Mouse (Mus musculus) lung, adult 2 months (tissue): ENCODE results near the gene Ccdc27.

Experiments
- CTCF ChIP-seq: fragments of 200-500 bp; IDR thresholded peaks from 2 replicates; pipeline ENCODE4 v1.5.1; 2011; ENCODE audit warnings: mild to moderate bottlenecking, low read length, control low read depth; ENCODE audit not compliant: insufficient read depth
- POLR2A ChIP-seq: fragments of 200-500 bp; IDR thresholded peaks from 2 replicates; pipeline ENCODE4 v1.6.1; 2011; ENCODE audit warnings: low read depth, mild to moderate bottlenecking, control low read depth, low read length, borderline replicate concordance; ENCODE audit errors: extremely low read depth

DNA sequence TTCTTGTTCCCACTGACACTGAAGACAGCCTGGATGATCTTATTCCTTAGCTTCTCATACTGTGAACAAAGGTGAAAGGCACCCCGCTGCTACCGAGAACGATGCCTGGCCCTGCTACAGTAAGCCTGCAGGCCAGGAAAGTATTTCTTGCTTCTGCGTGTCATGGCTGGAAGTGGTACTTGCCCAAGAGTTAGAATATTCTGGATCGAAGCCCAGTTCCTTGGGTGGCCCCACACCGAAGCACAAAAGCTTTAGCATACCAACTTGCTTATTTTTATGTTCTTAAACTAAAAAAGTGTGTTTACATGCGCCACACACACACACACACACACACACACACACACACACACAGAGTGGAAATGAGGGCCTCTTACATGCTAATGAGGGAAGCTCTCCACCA is 14.4 kb downstream of the Ccdc27 start:
- no peak for TF ChIP-seq CTCF
- TF ChIP-seq POLR2A = no peak
